Mouse (Mus musculus) R1 (cell line): Measurements from ENCODE around the gene Lif.

Experiments used
- DNase-seq: peaks from one replicate; pipeline ENCODE4 v3.0.0-alpha.2; 2018; ENCODE audit warnings: low read depth, low spot score

Lif gene

DNA sequence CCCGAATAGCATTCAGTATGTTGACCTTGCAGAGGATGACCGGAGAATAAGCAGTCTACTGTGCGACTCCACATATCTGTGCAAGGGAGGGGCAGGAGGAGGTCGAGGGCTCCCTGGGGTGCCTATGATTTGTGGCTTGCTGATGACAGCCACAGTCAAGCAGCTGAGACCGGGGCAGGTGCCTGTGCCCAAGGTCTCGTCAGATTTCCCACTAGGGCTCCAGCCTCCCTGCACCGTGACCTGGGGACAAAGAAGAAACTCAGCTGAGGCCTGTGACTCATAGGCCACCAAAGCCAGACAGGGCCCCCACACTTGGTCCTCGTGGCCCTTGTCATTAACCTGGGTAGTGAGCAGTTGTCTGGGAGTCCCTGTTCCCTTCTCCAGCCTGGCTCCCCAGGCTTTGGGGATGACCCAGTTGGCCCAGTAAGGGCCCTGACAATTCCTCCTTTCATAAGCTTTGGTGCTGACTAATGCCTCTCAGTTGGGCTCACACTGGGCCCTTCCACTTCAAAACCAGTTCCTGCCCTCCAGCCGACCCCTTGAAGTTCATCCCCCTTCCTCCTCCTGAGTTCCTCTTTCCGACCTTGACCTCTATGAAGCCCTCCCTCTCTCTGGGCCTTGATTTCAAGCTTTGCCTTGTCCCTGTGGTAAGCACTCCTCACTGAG is 39.4 kb downstream of the Lif start:
- DNase-seq, result peak; percentile 68

DNA sequence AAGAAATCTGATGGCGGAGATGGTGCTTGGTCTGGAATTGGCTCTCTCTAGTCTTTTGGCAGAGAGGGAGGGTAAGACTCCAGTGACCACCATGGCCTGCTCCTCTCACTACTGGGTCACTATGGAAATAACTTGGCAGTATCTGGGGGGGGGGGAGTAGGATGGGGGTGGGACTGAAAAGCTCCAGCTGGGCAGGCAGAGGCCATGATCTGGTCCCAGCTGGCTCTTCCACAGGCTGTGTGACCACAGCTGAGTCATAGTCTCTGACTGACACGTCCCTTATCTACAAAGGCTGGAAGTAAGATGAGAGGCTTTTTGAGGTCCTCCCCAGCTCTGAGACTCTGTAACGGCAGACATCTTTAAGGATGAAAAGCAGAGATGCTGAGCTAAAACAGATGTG is 40.4 kb downstream of the Lif start:
- no peak for DNase-seq

DNA sequence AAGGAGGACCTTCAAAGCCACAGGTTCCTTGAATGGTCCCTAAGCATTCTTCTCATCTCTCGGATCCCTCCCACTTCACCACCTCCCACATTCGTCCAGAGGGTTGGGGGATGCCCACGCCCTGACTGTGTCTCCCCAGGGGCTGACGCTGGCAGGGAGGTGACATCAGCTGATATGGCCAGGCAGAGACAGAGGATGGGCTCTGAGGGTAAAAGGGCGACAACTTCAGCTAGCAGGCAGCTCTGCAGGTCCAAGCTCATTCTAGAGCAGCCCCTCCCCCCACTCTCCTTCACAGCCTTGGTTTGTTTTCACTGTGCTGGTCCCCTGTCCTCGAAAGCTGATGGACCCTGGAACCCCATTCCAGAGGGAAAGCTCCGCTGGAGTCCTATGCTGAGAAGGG is 41.3 kb downstream of the Lif start:
- peak; percentile 71 for DNase-seq

DNA sequence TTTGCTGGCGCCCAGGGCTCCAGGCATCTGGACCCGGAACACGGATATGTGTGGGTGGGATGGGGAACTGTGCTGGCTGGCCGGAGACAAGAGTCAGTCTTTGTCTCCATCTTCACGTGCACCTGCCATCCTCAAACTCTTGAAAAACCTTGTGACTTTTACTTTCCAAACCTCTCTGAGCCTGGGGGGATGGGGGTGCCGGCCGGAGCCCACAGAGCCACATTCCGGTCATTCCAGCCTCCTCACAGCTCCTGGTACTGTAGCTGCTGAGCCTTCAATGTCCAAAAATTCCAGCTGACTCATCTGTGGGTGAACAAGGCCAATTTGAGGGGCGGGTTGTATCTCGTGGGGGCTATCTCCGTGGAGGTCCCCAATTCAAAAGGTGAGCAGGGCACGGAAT is 41.8 kb downstream of the Lif start:
- DNase-seq, result peak; percentile 91

DNA sequence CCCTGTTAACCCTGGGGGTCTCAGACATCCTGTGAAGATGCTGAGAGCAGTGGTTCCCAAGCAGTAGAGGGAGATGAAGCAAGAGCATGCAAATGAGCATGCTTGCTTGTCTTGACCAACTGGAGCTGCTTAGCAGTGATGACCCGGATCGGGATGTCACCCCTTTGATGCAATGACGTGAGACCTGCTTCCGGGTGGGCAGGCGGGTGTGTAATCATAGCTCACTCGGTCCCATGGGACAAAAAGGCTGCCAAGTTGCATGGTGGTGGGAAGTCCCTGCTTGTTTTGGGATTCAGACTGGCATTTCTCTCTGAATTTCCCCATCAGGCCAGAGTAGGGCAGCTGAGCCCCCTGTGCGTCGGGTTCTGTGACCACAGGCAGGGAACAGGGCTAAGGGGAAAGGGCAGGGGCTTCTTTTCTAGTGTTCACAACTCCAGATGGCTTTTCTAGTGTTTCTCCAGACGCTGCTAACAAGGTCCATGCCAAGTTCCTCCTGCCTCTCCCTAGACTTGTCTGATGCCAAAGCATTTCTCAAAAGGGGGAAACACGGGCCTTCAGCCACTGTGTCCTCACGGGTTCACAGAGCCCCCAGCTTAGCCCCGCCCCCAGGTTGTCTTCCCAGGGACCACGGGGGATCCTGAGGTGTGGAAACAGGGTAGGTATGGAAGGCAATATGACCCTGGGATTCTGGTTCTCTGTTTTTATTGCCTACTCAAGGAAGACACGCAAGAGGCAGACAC is 42.5 kb downstream of the Lif start:
- DNase-seq, result peak; percentile 43

DNA sequence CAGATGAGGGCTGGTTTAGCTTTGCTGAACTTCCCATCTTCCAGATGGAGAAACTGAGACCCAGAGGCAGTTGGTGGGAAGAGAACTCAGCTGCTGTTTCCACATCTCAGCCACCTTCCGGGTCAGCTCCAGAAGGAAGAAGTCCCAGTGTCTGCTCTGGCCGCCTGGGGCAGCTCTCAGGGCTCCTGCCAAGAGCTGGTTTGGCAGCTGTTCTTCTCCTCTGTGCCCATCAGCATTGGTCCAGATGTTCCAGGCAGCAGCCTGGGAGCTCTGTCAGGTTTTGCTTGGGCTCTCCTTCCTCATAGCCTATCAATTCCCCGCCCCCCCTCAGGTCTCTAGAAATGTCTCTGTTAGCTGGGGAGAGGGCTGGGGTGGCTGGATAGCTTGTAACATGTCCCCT is 43.3 kb downstream of the Lif start:
- no peak for DNase-seq

DNA sequence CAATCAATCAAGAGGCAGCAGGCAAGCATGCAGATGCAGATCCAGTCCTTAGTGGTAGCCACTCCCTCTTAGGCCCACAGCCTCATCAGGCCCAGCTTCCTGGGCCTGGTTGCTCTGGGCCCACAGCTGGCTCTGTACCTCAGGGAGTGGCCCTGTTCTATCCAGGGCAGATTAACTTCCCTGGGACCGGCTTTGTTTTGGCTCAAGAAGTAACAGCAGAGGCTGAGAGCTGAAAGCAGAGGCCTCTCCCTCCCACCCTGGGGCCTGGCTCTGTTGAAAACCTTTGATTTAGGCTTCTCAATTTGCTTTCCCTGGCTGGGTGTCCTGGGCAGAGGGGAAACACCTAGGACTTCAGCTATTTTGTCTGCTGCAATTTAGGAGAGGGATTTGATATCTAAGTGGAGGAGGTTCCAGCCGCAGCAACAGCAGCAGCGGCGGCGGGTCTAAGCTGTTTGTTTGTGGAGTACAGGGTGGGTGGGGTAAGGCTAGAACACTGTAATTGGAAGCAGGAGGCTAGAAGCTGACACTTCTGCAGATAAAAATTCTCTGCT is 45.1 kb downstream of the Lif start:
- DNase-seq, result peak; percentile 98

DNA sequence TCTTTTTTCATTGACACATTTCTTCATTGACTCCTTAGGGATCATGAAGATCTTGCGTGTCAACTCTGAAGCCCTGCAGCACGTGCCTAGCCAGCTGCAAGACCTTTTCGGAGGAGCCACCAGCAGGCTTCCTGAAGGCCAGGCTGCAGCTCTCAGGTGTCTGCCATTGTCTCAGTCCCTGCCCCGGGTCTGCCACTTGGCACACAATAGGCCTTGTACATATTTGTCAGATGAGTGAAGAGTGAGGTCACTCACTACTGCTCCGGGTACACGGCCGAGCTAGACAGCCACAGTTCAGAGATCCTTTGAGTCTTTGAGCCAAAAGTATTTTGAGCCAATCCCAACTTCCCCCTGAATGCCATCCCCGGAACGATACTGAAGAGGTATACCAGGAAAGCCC is 45.7 kb downstream of the Lif start:
- peak; percentile 53 for DNase-seq

DNA sequence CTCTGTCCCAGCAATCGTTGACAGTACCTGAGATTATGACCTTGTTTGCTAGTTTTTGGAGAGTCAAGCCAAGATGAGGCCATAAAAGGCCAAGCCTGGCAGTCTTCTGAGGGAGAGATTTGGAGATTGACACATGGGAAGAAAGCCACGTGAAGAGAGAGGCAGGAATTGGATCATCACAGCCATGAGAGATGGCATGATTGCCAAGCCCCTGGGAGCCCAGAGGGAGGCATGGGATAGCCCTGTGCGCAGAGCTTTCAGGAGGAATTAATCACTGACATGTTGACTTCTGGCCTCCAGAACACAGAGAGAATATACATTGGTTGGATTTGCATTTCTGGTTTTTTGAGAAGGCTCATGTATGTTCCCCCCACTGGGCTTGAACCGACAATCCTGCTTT is 46.8 kb downstream of the Lif start:
- DNase-seq, result no peak

DNA sequence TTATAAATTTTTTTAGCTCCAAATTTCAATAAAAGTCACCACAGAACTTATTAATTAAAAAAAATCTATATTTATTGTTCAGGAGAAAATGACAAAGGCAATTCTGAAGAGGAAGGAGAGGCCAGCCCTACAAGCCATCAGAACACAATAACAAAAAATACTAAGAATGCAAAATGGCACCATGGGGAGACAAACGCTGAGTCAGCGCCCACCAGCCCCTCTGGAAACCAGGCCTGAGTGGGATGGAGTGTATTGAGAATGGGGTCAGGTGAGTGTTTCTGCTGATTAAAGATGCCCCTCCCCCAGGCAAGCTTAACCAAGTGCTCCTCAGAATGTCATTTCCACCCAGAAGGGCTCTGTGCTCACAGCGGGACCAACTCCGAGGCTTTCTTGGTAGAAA is 47.7 kb downstream of the Lif start:
- DNase-seq, result peak; percentile 36

DNA sequence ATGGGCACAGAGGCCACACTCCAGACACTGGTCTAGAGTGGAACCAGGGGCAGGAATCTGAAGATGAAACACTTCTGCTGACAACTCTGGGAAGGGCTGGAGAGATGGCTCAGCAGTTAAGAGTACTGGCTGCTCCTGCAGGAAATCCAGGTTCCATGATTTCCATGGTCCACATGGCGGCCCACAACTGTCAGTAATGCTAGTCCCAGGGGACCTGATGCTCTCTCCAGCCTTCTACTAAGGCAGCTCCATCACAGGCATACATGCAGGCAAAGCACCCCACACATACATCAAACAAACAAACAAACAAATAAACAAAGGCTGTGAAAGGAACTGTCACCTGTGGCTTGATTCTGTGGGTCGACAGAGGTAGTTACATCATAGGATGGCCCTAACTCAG is 48.7 kb downstream of the Lif start:
- DNase-seq, result no peak

DNA sequence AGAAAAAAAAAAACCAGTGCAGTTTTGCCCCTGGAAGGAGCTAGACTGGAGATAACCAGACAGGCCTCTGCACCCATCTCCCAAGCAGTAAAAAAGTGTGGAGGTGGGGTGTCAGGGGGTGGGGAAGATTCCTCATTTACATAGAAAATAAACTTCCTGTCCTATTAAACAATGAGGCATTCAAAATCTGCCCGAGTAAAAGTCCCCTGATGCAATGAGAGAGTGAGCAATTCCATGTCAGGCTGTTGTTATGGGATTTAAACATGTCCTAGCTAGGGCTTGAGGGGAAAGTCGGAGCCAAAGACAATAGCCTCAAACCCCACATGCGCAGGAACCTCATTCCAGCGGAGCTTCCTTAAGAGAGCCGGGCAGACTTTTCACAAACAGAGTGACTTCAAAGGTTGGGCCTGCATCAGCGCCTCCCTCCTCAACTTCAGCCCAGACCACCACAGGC is 50.7 kb downstream of the Lif start:
- DNase-seq, result peak; percentile 67

DNA sequence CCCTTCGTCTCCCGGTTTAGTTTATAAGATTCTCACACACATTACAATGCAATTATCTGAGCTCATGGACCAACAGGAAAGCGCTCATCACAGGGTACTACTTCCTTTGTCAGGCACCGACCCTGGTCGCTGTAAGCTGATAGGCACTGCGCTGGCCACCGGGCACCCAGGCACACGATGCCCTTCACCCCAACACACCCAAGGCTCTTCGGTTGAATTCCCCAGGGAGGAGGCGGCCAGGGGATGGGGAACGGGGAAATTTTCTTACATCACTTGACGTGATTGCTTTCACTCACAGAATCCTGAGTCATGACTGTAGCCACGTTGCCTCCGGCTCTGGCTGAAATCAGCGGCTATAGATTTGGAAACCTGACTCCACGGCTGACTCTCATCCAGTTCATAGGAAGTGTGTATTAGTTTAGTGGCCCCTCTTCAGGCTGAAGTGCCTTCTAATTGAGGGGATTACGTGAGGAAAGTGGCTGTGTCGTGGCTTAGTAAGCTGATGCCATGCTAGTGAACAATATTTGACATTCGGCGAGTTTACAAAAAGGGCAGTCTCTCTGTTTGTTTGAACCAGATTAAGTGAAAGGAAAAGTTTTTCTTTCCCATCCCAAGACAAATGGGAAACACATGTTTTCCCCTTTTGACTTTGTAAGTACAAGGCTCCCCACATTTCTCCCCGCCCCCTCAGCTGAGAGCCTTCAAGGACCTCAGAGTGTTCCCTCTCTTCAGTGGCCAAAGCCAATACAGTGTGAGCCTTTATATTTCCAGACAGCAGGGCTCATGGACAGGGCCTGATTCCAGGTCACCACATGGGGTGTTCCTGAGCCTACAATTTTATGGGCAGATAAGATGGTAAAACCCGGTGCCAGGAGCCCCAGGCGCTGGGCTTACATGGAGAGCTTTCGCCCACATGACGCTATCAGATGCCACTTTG is 51.4 kb downstream of the Lif start:
- DNase-seq, result peak; percentile 41

DNA sequence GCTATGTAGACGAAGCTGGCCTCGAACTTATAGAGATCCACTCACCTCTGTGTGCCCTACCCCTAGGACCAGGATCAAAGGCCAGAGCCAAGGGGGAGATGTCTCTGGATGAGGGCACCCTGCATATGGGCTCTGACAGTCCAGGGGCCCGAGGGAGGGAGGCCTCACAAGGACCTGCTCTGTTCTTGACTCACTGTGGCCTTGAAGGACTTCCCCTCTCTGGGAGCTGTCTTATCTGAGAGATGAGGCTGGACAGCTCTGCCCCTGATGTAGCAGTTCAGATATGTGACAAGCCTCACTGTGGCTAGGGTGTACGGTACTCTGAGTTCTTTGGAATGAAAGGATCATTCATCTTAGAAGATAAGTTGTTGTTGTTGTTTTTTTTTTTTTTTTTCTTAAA is 52.3 kb downstream of the Lif start:
- DNase-seq, result no peak

DNA sequence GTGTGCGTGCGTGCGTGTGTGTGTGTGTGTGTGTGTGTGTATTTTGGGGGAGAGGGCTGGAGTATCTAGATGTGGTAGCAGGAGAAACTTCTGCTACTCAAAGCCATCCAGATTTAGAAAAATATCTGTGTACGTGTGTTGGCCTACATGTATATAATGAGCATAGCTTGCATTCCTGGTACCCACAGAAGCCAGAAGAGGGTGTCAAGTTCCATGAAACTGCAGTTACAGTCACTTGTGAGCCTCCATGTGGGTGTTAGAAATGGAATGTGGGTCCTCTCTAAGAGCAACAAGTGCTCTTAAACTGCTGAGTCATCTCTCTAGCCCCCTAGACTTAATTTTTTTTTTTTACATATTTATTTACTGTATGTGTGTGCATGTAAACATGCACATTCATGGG is 53.0 kb downstream of the Lif start:
- peak; percentile 23 for DNase-seq

DNA sequence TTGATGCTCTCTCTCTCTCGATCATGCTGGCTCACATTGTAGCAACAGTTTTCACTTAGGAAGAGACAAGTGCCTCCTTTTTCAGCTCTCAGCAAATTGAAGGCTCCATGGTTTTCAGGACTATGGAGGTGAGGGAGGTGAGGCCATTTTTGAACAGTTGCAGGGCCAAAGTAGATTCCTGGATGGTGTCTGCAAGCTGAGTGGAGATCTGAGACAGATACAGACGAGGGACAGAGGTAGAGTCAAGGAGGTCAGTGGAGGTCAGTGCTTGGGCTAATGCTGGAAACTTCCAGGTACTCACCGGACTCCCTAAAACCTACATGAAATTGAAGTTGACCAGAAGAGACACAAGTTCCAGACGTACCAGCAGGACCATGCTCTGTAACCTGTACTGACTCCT is 54.8 kb downstream of the Lif start:
- DNase-seq, result no peak

DNA sequence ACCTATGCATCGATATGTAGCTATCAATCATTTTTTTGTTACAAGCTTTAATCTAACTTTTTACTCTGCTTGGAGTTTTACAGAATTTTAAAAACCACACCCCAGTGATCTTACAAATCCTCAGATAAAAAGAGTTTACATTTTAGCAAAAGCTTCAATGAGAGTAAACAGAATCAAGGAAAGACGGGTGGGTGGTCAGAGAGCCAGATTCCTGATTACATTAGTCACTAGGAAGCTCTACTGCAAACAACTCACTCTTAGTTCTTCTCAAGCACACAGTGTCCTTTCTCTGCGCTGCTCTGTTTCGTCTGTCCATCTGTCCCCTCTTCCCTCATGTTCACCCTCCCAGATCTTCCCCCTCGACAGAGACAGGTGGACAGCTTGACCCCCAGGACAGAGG is 59.9 kb downstream of the Lif start:
- DNase-seq, result no peak

DNA sequence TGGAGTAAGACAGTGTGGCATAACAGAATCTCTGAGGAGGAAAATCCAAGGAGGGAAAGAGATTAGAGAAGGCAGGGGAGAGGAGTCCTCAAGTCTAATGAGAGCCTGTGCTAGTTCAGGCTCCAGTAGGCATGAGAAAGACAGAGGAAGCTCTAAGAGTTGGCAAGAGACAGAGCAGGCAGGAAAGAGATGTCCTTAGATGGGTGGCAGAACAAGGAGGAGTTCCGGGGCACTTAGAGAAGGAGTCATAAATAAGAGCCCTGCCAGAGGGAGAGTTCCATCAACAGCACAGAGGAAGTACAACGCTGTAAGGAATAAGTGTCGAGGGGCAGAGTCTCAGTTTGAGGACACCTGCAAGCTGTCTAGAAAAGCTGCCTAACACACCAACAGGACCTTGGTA is 60.7 kb downstream of the Lif start:
- no peak for DNase-seq

DNA sequence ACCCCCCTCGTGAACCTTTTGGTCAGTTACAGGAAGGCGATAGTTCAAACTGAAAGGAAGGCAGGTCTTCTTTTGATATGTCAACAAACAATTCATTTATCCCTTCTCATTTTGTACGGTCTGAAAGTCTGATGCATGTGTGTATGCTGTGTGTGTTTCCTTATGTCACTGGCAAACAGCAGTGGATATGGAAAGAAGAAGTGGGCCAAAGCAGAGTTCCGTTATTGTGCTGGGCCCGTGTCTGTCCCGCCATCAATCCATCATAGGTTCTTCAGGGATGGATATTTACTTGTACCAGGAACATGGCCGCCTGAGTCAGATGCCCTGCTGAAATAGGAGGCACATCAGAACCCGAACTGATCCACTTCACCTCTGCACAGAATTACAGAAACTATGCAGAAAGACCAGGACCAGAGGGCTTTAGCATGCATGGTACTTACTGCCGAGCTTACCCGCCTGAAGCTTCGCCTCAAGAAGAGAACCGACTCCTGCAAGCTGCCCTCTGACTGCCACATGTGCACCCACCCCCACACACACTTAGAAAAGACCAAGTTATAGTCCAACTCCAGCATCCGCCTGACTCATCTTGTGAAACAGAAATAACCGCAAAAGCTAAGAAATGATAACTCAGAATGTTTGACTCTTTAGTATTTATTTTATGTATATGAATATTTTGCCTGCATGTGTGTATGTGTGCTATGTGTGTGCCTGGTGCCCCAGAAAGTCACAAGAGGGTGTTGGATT is 62.0 kb downstream of the Lif start:
- no peak for DNase-seq

DNA sequence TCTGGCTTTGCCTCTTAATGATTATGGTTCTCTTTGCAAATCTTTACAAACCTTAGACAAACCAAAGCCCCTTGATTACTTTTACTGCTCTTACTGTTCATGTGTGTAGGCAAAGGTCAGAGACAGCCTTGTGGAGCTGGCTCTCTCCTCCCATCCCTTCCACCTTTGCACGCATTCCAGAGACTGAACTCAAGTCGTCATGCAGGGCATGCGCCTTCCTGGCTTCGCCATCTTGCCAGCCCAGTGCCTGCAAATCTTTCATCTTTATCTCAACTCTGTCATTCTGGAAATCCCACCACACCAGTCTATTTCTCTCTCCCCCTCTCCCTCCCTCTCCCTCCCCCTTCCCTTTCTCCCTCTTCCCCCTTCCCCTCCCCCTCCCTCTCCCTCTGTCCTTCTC is 63.5 kb downstream of the Lif start:
- DNase-seq, result no peak
